Mouse (Mus musculus) c-Kit-negative CD71-positive TER-119-positive erythroid progenitor cells, embryonic 14.5 days (primary cell): ENCODE data around the gene Osbpl11.
"Not testable (repeated sequence)": the region's sequence is repeated elsewhere in the genome, so short reads cannot be mapped to it uniquely, and the experiment has no call there.

Experiments used
- DNase-seq: peaks from one replicate; pipeline ENCODE4 v3.0.0-alpha.2; 2013; ENCODE audit warnings: low read depth, low spot score

Osbpl11 gene

DNA sequence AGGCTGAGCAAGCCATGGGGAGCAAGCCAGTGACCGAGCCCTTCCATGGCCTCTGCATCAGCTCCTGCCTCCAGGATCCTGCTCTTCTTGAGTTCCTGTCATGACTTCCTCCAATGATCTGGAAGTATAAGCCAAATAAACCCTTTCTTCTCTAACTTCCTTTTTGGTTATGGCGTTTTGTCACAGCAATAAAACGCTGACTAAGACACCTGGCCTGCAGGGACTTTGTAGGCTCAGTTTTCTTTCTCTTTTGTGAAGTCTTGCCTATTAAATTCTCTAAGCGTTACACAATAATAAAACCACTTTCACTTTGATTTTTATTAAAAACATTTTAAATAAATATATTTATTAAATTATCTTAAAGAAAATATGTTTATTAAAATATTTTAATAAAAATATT lies 7.1 kb upstream of the Osbpl11 start:
- no peak for DNase-seq

DNA sequence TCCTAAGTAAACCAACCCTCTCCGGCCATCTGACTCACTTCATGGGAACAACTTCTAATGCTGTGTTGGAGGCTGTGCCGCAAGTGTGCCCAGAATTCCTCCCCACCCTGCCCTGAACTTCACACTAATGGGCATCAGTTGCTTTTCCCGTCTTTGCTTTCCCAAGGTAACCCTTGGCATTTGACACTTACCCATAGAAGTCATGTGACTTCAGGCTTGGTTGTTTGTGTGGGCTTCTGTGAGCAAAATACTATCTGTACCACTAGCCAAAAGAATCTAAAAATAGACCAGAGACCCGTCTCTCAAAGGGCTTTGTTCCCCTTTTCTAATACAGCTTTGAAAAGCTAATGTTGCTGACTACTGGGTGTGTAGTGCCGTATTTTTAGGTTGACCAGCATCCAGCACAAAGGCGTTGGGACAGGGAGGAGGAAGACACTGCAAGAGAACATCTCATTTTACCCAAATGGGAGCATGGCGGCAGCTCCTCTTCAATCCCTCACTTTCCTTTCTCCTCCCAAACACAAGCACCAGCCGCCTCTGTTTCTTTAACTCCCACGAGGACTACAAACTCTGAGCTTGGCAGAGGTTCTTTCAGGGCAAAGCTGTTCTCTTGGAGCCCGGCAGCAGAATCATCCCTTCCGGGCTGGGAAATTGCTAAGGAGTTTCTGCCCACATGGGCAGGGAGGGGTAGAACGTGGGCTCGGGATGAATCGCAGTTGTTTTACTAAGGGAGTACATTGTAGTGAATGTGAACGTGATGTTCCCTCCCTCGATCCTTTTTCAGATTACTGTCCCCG lies 6.4 kb upstream of the Osbpl11 start:
- no peak for DNase-seq

DNA sequence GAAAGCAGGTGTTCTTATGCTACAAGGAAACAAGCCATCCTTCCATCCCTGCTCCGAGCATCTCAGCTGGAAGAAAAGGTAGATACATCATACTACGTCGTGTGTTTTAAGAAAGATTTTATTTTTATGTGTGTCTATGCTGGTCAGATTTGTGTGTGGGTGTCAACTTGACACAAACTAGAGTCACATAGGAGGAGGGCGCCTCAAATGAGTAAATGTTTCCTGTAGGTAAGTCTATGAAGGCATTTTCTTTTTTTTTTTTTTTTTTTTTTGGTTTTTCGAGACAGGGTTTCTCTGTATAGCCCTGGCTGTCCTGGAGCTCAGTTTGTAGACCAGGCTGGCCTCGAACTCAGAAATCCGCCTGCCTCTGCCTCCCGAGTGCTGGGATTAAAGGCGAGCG lies 5.6 kb upstream of the Osbpl11 start:
- DNase-seq = not testable (repeated sequence)

DNA sequence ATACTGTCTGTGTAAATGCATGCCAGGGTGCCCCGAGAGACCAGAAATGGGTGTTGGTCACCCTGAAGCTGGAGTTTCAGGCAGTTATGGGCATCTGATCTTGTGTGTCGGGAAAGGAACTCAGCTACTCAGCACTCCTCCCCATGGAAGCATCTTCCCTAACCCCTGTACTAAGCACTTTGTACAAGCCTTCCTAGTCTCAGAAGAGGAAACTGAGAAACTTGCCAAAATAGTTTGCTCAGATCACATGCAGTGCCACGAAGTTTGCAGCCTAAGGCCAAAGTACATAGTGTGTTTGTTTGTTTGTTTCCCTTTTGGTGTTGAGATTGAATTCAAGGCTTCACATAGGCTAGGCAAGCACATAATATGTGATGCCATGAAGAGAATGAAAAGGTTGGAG lies 5.0 kb upstream of the Osbpl11 start:
- DNase-seq = no peak

DNA sequence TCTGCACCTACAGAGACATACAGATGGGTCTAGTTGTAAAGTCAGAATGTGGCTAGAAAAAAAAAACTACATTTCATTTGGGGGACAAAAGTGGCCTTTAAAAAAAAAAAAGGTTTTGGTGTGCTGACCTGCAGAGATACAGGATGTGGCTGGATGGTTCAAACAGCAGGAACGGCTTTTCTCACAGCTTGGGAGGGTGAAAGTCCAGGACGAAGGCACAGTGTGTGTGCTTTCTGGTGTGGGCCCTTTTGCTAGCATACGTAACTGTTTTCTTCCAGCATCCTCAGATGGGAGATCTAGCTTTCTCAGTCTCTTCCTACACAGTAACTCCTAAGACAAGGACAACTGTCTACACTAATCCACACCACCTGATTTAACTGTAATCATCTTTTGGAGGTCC lies 4.1 kb upstream of the Osbpl11 start:
- no peak for DNase-seq

DNA sequence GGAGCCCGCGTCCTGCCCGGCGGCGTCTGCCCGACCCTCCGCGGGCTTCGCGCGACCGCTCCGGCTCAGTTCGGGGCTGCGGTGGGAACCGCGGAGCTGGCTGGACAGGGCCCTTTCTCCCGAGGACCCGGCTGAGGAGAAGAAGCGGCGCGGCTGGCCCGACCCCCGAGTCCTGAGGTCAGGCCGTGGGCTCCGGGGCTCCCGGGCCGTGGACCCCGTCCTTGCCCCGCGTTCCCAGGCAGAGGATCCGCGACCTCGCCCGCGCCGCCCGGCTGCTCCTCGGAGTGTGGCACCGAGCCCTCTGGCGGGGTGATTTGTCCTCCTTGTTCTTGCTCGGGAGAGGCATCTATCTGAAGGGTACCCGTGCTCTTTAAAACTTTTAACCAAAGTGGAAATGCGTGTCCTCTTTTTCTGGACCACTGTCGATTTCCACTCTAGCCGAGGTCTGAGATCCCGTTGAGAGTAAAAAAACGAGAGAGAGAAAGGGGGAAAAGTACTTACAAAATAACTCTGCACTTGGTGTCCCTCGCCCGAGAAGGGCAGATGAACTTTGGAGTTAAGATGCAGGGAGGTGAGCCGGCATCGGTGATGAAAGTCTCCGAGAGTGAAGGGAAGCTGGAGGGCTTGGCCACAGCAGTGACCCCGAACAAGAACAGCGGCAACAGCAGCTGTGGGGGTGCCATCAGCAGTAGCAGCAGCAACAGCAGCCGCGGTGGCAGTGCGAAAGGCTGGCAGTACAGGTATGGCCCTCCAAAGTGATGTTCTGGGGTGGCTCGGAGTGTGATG lies 583 bp downstream of the Osbpl11 start:
- peak; percentile 24 for DNase-seq

DNA sequence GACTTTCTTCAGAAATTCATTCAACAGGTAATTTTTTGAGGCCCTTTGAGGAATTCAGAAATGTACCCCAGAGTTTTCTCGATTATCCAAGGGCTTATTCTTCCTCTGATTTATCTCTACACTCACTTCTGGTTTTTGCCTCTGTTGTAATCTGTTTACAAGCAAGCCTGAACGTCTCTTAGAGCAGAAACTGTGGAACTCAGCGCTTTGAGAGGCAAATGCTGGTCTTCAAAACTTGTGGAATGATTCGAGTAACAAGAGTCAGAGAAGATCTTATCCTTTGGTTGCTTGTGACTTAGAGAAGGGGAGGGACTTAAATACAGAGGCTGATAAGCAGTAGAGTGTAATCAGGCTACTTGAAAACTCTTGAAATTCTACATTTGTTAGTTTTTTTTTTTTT lies 1.3 kb downstream of the Osbpl11 start:
- peak; percentile 11 for DNase-seq

DNA sequence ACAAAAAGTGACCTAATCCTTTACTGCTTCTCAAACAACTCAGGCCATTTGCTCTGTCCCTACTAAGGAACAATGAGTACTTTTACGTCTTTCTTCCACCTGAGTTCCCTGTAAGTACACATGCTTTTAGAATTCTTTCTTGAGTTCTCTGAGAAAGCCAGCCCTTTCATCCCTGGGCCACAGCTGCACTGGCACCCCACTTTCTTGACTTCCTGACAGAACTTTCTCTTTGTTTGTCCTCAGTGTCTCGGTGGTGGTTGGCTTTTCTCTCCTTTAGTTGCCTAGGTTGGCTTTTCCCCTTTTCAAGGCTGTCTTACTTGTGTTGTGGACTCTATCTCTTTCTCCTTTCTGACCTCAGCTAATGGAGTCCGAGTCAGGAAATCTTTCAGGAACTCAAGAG lies 3.2 kb downstream of the Osbpl11 start:
- DNase-seq = no peak

DNA sequence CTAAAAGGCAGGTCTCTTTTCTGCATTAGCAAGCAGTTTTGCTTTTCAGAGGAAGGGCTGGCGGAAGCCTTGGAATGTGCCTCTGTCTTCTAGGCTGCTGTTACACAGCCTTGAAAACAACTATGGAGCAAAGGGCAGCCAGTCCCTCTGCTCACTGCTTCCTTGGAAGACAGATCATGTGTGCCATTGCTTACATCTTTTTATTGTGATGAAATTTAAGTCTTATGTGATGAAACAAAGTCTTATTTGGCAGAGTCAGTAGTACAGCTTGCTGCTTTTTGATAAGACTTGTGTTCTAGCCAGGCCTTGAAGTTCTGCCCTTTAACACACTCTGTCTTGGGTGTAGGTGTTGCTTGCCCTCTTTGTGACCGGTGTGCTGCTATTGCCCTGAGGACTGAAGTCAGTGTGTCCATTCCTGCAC lies 6.8 kb downstream of the Osbpl11 start:
- no peak for DNase-seq

DNA sequence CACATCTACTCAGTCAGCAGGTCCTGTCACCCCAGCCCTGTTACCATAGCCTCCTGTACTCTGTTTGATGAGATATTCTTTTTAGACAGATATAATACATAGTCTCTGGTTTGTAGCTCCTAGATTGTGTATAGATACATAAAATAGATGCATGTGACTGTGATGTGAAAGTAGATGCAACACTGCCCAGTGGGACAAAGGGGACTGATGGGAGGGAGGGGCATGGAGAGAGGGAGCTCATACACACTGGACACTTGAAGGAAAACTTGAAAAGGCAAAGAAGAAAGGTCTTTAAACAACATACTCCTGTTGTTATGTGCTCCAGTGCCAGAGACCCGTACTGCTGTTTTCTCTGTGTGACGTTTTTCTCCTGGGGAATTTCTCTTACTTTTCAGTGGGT lies 7.4 kb downstream of the Osbpl11 start:
- DNase-seq = no peak

DNA sequence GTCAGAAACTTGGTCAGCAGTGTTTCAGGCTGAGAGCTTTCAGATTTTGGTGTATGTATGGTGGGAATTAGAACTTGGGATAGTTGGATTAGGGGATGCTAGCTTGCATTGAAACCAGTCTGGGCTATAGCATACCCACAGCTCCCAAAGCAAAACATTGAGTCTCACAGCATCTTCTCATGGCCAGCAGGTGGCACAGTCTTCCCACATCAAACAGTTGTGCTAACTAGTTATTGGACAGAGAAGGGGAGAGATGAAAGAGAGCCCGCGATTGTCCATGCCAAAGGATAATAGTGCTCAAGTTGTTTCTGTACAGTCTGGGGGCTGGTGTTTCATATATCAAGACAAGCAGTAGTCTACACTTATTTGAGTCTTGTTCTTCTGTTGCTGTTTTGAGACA lies 8.8 kb downstream of the Osbpl11 start:
- no peak for DNase-seq

DNA sequence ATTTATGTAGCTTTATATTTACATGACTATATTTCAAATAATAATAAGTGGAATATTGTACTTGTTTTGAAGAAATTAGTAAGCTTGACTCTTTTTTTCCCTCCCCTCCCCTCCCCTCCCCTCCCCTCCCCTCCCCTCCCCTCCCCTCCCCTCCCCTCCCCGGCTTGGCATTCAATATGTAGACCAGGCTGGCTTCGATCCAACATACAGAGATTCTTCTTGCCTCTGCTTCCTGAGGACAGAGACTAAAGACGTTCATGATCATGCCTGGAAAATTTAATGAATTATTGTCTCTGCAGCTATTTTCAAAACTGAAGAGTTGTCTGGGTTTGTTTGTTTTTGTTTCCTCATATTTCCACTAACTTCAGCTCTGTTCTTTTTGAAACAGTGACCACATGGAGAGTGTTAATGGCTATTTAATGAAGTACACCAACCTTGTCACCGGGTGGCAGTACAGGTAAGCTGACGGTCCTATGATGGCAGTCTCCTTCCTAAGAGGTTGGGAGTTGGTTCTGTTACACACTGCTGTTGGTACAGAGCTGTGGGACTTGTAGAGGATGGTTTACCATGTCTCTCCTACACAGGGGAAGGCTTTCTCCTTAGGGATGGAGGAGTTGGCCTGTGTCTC lies 10.9 kb downstream of the Osbpl11 start:
- no peak for DNase-seq

DNA sequence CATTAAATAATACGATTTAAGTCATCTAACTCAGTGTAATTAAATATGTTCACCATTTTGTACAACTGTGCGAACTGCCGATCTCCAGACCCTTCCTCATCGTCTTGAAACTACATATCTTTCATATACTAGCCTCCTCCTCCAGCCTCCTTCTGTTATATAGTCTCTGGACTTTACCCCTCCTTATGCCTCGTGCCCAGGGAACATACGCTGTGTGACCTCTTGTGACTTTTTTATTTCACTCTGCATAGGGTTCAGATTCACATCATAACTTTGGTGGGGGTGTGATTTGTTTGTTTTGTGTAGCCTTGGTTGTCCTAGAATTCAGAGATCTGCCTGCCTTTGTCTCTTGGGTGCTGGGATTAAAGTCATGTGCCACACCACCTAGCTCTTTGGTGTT lies 11.7 kb downstream of the Osbpl11 start:
- no peak for DNase-seq

DNA sequence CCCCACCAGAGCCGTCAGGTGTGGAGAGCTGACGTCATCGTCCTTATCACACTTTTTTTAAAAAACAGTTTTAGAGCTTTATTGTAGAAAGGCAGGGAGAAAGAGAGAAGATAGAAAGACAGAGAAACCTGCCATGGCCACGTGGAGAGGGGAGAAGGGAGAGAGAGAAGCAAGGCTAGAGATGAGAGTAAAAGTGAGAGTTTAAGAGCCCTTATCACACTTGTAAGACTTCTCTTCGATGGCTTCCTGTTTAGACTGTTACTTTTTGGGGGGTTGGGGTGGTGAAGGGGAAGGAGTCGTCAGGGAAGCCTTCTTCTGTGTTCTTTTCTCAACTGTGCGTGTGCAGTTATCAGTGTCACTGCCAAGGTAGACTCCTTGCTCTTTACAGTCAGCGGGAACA lies 15.7 kb downstream of the Osbpl11 start:
- DNase-seq = no peak

DNA sequence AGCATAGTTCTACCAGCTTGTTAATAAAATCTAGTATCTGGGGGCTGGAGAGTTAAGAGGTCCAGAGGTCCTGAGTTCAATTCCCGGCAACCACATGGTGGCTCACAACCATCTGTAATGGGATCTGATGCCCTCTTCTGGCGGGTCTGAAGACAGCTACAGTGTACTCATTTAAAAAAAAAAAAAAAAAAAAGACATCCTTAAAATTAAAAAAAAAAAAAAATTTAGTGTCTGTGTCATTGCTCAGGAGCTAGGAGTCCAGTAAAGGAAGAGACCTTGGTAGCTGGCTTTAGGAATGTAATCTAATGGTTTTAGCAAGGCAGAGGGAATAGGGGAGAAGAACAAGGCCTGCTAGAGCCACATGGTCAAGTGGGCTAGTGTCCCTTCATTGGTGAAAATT lies 25.9 kb downstream of the Osbpl11 start:
- no peak for DNase-seq

DNA sequence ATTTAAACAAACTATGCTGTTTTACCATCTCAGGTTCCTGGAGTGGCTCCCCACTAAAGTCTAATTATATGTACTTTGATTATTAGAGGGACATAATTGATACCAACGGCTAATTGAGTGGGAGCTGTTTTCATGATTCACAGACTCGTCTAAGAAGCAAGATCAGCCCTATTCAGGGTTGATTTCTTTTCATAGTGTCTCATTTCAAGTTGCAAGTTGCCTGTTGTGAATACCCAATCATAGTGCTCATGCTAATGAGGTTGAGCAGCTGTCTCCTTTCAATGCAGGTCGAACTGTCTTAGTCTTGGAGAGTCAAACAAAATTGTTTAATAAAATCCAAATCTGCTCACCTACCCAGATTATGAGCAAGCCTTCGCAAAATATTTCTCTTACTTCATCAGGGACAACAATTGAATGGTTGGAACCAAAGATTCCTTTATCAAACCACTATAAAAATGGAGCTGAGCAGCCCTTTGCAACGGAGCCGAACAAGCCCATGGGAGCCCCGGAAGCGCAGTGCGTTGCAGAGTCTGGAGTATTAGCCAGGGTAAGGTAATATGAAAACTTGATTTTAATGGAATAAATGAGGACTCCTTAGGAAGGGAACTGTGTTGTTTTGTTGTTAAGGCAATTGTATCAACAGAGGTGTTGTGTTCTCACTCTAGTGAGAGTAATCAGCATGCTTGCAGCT lies 31.6 kb downstream of the Osbpl11 start:
- DNase-seq = no peak

DNA sequence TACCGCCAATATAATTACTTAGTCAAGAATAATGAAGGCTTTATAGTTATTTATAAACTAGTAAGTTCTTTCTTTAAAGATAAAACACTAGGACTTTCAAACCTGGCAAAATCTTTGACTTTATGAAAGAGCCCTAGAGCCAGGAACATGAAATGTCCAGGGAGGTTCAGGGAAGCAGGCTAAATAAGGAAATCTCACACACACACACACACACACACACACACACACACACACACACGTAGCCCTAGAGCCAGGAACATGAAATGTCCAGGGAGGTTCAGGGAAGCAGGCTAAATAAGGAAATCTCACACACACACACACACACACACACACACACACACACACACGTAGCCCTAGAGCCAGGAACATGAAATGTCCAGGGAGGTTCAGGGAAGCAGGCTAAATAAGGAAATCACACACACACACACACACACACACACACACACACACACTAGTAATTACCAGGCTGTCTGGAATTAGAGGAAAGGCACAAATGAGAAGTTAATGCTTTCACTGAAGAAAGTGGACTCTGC lies 32.7 kb downstream of the Osbpl11 start:
- not testable (repeated sequence) for DNase-seq

DNA sequence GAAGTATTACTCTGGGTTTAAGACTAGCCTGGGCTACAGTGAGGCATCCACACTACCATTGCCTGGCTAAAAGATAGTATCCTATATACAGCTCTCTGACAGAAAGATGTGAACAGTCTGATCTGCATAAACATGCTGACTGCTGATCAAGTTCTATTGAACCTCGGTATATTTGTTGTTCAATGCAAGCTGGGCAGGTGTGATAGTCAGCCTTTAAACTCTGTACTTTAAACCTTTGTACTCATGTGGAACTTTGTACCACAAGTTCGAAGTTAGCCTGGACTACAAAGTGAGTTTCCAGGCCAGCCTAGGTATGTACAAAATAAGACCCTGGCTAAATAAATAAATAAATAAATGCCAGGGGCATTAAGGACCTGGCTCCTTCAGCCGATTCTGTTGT lies 37.6 kb downstream of the Osbpl11 start:
- DNase-seq = no peak

DNA sequence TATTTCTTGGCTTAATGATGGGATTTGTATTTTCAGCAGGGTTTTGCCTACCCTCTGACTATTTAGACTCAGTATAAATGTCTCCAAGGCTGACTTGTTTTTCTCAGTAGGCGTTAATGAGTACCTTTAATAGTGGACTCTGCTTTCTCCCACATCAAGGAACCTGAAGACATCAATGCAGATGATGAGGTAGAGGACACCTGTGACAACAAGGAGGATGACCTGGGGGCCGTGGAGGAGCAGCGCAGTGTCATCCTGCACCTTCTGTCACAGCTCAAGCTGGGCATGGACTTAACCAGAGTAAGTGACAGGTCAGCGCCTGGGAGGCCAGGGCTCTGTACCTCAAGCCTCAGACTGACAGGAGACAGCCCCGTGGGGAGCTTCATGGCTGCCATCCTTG lies 39.5 kb downstream of the Osbpl11 start:
- DNase-seq = no peak

DNA sequence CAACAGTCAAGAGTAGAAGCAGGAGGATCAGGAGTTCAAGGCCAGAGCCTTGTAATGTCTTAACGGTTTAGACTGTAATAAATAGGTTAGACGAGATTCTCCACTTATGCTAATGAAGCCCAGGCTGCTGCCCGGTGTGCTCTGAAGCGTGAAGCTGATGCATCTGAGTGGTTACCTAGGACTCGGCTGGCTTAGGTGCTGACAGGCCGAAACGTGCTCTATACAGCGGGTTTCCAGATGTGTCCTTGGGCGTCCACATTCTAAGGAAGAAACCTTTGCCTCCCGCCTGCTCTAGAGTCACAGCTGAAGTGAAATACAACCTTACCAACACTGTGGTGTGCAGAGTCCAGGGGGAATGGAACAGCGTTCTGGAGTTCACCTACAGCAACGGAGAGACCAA lies 49.3 kb downstream of the Osbpl11 start:
- no peak for DNase-seq

DNA sequence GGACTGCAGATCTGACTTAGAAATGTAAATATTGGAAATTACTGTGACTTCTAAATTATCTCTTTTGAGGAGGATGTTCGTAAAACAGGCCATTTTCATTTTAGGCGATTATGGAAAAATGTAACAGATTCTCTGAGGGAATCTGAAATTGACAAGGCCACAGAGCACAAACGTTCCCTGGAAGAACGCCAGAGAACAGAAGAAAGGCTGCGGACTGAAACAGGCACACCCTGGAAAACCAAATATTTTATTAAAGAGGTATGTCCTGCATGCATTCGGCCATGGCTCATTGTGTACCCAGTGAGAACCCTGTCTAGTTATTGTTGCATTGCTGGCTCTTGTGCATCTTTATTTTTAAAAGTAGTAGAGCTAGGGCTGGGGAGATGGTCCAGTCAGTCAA lies 51.3 kb downstream of the Osbpl11 start:
- no peak for DNase-seq

DNA sequence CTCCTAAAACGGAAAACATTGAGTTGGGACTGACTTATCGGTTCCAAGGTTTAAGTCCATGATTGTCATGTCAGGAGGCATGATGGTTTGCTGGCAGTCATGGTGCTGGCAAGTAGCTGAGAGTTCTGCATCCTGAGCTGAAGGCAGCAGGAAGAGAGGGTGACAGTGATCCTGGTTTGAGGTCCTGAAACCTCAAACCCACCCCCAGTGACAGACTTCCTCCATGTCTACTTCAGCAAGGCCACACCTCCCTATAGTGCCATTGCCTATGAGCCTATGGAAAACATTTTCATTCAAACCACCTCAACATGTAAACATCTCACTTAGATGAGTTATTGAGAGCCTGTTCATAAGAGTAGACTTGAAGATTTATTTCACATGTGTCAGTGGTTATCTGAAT lies 54.4 kb downstream of the Osbpl11 start:
- no peak for DNase-seq
